Mouse (Mus musculus) frontal cortex, adult 2 months (tissue): ENCODE data around the gene Mgat4e. TPM values are rescaled to one million over a fixed set of nuclear protein-coding genes. Genes with fewer than 3 reads are reported as not detected.
"Not testable (repeated sequence)": the region's sequence is repeated elsewhere in the genome, so short reads cannot be mapped to it uniquely, and the experiment has no call there.

Experiments
- DNase-seq, 2 experiments: peaks; one replicate each; pipeline ENCODE4 v3.0.0; 2022; ENCODE audit warnings: low spot score in 1 of 2; ENCODE audit errors: extremely low spot score in 1 of 2
- polyA plus RNA-seq: library from polyadenylated mRNA; depleted of rRNA; stranded (reverse); fragments of >200 nt; gene quantifications from 2 replicates; pipeline ENCODE4 v1.2.3, GENCODE M21; 2012

Mgat4e gene
- polyA plus RNA-seq, 1 experiment, result not detected

DNA sequence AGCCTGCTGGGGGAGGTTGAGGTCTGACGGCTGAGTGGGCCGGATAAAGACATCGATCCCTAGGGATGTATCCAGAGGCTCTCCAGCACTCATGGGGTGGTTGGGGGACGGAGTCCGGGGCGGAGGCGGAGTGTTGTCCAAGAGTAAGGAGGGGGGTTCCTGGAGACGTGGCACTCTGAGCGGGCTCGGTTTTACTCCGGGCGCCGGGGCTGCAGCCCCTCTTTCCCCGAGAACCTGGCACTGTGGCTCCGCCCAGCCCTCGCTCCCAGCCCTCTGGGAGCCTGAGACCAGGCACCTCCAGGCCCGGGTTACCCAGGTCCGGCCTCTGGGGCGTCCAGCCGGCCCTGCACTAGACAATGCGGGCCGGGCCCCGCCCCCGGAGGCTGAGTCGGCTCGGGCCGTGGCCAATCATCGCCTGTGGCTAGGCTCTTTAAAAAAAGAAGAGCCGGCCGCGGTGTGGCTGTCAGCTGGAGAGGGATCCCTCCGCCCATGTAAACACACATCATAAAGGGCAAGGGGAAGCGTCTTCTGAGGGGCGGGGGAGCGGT, 7.3 kb upstream of the Mgat4e start:
- peak; percentile 94 to 96 for DNase-seq

DNA sequence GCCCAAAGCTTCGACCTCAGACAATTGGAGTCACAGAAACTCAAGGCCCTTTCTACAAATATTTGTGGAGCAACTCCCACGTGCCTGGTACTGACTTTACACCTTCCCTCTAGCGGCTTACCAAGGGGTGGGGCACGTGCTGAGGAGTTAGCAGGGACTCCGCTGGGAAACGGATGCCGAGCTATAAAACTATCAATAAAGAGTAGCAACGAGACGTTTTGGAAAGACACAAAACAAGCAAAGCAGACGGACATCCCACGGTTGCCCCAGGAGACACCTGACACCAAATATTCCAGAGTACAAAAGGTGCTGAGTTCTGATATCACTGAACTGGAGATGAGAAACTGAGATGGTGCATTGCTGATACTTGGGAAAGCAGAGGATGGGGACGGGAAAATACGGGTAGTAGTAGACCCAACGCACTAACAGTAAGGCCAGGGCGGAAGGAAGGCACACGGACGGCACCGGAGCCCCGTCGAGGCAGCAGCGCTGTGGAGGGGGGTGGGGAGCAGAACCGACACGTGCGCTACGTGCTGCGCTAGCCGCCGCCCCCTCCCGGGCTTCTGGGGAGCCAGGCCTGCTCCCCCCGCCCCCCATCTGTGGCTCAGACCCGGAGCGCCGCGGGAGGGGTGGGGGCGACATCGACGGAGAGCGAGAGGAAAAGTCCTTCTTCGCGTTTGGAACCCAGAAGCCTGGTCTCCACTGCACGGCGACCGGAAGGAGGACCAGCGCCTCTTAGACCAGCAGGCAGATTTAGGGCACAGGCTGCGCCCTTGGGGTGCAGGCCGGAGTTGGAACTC, 6.6 kb upstream of the Mgat4e start:
- peak in 1 of 2 experiments; percentile 56 for DNase-seq

DNA sequence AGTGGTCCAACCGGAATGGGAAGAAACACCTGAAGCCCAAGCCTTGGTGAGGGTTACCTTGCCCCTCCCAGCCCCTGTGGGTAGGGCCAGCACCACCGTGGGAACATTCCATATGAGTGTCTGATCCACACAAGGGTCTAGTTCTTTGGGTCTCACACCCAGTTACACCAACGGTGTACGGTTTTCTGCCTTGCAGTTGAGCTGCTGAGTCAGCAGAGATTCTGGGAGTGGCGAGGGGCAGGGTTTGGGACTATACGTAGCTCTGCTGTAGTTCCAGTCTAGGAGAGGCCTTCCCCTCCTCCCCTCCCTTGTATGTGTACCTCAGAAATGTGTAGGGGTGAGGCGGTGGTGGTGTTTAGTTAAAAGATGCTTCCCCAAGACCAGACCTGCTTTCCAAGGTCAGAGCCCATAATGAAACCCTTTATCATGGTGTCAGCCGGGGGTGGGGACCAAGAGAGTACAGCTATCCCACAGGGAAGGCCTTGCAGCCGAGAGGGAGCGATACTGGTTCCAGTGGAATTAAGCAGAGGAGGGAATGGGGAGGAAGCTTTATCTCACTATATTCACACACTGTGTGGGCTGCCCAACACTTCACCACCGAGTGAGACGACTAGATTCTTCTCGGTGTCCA, 5.9 kb upstream of the Mgat4e start:
- DNase-seq, result no peak

DNA sequence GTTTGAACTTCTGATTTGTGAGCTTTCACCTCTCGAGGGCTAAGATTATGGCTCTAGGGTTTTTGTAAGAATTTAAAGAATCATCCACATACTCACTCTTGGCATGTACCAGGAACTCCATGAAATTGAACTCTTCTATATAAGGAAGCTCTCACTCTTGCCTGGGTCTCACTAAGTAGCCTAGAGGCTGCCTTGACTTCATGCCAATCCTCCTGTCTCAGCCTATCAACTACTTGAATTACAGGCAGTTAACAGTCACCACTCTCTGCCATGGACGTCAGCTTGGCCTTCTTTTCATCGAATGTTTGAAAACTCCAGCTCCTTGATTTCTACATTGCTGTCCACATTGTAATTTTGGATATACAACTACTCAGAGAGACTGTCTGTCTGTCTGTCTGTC, 2.9 kb upstream of the Mgat4e start:
- DNase-seq, result no peak

DNA sequence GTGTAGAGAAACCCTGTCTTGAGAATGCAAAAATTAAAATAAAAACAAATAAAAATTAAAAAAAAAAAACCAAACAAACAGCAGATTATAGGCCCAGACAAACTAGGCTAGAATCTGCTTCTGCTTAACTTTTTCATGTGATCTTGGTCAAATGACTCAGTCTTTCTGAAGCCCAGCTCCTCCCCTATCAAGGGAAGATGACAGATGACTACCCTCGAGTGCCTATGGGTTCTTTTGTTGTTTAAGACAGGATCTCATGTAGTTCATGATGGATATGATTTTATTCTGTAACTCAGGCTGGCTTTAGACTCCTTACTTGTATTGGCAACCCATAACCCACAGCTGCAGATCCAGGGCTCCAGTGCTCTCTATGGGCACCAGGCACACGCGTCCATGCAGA, 2.4 kb upstream of the Mgat4e start:
- DNase-seq, result no peak

DNA sequence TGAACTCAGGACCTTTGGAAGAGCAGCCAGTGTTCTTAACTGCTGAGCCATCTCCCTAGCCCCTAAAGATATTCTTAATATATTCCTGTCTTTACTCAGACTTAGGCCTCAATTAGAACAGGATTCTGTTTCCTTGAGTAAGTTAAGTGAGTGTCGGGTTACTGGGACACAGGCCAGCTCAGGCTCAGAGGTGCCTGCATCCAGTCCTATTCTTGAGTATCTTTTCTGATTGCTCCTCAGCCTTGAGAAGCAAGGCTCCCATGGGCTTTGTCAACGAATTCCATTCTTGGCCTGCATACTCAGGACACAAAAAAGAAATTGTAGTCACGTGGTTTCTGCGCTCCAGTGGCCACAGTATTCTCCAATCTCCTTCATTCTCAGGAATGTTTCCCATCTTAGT, 1.3 kb downstream of the Mgat4e start:
- no peak for DNase-seq

DNA sequence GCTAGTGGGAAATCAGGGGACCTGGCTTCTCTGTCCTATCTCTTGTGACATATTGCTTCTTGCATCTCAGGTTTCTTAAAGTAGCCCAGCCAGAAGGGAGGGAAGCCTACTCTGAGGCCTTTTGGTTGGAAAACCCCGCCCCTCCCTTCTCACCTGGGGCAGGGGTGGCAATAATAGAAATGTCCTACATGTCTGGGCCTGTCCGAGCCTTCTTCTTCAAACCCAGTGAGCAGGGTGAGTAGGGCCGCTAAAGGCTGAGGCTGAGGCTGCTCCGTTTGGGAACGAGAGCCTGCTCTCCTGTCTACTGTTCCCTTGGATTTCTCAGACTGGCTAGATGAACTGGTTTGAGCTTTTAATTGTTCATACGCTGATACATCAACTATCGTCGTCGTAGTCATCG, 8.9 kb downstream of the Mgat4e start:
- DNase-seq, result no peak

DNA sequence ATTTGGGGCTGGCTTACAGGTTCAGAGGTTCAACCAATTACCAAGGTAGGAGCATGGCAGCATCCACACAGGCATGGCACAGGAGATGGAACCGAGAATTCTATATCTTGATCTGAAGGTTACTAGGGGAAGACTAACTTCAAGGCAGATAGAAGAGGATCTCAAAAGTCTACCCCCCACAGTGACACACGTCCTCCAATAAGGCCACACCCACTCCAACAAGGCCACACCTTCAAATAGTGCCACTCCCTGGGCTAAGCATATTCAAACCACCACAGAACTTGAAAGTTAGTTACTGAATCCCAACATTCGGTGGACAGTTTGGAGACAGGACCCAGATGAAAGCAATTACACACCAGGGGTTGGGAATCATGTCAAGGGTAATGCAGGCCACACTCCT, 14.0 kb downstream of the Mgat4e start:
- no peak for DNase-seq

DNA sequence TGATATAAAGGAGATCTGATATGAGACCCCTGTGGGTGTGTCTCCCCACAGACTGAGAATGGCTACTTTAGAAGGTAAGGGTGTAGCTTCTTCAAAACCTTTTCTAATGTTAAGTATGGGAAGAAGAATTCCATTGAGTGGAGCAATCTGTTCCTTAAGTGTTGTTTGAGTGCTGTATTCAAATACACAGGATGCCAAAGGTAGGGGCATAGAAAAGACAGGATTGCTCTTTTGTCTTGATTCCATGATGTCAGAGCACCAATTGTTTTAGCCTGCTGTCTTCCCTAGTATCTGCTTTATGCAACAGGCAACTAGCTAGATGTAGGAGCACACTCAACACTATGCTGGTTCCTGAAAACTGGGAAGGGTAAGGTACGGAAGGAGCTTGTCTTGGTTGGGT, 14.4 kb downstream of the Mgat4e start:
- DNase-seq, result no peak

DNA sequence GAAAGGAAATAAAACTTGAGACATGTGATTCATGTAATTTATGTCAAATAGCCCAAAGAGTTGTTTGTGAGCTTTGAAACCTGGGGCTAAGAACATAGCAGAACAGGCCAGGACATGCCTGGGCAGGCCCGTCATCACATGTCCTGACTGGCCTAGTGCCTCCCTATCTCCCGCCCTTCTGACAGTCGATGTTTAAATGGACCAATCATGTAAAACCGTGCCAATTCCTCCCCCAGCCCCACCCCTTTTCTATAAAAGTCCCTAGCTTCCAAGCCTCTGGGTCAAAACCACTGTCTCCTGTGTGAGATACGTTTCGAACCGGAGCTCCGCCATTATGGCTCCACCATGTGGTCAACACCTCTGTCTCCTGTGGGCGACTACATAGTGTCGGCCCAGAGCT, 15.8 kb downstream of the Mgat4e start:
- not testable (repeated sequence) for DNase-seq

DNA sequence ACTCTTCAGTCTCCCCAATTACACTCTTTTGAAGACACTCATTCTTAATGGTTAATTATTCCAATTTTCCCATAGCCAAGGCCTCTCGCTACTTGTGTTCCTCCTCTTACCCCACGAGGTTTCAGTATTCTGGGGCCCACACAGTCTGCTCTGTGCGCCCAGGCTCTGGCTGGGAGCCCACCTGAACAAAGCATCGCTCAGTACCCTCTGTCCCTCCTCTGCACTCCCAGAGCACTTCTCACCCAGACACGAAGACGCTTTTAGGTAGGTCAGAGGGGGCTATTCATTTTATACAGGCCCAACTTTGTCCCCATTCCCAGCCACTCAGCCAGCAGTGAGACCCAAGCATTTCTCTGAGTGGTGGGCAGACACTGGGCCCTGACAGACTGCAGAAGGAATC, 18.9 kb downstream of the Mgat4e start:
- peak; percentile 40 to 44 for DNase-seq

DNA sequence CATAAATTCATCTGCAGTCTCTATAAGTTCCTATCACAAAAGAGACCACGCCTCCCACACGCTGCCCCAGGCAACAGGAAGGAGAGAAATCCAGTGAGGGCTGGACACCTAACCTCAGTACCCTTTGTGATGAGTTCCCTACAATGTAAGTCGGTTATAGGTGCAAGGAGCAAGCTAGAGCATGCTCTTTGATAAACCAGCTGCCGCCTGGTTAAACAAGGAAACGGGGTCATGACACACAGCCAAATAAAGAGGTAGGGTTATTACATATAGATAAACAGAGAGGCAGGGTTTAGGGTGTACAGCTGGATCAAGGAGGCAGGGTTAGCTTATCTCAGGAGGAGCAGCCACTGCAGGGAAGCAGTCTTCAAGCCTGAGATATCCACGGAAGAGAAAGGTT, 22.7 kb downstream of the Mgat4e start:
- DNase-seq, result no peak

DNA sequence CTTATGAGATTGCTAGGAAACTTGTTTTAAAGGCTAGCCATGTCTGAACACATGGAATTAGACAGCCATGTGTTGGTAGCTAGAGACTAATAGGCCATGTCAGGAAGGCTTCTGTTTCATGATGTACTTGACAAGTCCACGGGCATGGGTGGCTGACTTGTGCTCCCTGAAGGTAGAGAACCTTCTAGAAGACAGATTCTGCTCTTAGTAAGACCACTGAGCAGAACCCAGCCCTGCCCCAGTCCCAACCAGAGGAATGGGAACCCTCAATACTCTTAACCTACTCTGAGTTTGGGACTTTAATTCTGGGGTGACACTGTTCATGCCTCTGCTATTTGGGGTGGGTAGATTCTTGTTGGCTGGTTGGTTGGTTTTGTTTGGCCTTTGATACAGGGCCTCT, 24.5 kb downstream of the Mgat4e start:
- no peak for DNase-seq

DNA sequence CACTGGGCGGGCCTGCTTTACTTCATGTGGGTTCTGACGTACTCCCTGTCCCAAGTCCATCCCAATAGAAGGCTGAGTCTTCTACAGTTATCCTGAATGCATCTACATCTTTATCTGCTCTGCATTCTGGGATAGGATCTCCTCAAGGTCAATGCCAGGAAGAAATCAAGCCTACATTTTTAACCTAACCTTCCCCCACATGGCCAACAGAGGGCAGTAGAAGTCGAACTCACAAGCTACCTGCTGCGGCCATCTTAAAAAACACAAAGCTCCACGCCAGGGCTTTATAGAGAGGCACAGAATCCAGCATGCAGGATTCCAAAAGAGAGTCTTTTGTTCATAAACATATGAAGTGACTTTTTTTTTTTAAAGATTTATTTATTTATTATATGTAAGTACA, 25.1 kb downstream of the Mgat4e start:
- no peak for DNase-seq

DNA sequence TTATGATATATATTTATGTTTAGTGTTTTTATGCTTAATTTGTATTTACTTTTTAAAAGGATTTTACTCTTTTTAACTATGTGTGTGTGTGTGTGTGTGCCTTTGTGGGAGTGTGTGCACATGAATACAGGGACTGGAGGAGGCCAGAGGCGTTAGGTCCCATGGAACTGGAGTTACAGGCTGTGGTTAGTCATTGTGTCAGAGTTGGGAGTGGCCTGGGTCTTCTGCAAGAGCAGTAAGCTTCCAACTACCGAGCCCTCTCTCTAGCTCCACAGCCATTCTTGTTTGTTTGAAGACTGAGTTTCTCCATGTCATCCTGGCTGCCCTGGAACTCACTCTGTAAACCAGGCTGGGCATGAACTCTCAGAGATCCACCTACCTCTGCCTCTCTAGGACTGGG, 27.2 kb downstream of the Mgat4e start:
- DNase-seq, result no peak

DNA sequence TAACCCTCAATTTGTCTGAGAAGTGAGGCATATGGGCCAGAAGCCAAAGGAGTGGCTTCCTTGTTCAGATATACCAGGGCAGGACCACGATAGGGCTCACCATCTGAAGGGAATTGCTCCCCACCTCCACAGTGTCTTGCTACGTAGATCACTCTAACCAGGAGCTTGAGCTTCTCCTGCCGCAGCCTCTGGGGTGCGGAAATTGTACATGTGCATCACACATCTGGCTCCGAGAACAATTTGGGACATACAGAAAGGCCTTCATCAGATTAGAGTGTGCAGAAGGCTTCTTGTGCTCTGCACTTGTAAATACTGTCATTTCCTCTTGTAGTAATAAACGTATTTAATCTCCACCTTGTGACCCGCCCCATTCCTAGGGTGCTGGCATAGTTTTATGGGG, 28.3 kb downstream of the Mgat4e start:
- no peak for DNase-seq

DNA sequence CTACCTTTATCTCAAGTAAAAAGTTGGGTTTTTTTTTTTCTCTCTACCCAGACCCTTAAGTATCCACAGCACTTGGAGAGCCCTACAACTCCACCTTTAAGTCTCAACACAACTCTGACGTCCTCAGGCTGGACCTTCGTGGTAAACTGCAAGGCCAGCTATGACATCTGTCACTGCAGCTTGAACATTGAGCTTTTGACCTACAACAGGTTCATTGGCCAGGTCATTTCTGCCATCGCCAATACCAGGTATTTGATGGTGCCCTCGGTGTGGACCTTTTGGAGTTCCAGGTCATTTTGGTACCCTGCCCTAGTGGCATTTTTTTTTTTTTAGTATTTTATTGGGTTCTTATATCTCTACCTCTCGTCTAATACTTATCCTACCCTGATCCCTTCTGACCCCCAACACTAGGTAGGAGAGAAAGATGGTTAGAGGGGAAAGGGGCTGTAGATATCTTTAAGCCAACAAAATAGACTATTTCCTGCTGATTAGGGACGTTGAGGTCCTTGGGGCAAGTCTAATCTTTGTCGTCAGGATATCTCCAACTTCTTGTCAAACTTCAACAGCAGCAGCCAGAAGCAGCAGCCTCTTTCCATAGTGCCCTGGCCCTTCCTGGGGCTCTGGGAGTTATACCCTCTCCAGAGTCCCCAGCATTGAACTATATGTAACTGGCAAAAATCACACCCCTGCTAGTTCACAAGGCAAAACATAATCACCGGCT, 29.3 kb downstream of the Mgat4e start:
- no peak for DNase-seq

DNA sequence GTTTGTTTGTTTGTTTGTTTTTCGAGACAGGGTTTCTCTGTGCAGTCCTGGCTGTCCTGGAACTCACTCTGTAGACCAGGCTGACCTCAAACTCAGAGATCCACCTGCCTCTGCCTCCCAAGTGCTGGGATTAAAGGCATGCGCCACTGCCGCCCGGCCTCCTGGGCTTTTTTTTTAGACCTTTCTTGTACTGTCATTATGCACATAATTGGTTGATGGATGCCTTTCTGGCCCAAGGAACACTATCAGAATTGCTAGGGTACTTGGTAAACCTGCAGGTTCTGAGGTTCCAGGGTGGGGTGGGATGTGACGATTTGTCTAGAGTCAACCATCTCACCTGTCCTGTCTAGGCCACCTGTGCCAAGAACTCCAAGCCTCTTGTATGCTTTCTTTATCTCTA, 30.3 kb downstream of the Mgat4e start:
- DNase-seq, result not testable (repeated sequence)

DNA sequence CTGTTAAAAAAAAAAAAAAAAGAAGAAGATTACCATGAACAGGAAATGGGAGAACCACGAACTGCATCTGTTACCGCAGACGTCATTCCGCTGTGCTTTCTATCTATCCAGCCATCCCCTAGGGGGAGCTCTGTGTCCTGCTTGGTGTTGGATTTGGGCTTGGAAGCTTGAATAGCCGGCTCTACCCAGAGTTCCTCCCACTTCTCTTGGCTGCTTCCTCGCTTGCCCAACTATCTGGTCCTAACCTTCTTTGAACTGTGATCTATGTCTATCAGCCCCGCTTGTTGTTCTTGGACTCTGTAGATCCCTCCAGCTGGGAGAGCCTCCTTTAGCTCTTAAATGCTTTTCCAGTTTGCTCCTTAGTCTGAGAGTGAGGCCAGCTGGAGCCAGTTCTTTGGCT, 30.8 kb downstream of the Mgat4e start:
- peak; percentile 69 to 91 for DNase-seq

DNA sequence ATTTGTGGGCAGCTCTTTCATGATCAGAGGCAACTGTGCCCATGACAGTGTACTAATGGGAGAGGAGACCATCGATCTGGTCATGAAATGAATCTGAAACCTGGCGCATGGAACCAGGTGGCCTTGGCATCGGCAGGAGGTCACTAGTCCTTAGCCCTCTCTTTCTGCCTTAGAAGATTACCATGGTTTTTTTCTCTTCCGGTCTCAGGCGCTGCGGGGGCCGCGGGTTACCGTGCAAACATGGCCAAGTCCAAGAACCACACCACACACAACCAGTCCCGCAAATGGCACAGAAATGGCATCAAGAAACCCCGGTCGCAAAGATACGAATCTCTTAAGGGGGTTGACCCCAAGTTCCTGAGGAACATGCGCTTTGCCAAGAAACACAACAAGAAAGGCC, 31.6 kb downstream of the Mgat4e start:
- not testable (repeated sequence) for DNase-seq

DNA sequence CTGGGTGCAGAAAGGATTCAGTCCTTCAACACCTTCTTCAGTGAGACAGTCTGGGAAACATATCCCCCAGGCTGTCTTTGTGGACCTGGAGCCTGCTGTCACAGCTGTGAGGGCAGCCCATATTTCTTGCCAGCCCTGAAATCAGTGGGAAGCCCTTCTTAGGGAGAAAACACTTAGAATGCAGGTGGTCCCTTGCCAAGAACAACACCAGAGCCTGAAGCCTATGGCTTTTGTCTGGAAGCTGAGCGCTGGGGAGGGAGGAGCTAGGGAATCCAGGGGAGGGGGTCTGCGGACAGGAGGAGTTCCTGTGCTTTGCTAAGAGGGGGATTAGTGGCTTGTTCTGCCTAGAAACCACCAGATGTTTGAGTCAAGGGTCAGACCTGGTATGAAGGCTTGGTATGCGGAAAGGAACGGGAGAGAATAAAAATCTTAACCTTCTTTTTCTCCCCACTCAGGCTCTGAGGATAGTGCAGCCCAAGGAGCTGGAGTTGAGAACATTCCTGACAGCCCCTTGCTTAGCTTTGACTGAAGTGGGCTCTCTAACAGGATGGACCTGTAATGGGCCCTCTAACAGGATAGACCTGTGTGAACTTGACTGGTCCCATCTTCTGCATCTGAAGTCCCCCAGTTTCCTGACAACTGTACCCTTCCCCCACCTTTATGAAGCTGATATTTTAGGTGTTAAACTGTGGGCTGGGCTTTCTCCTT, 32.8 kb downstream of the Mgat4e start:
- no peak for DNase-seq
